Mouse (Mus musculus) G1E (cell line): ENCODE data around the gene Smarce1. TPM values are rescaled to one million over a fixed set of nuclear protein-coding genes. Genes with fewer than 3 reads are reported as not detected.
A peak's percentile ranks its signal among the peaks of the same experiment; 100 is the strongest.

Experiments
- ATAC-seq: 2 replicates; pipeline ENCODE4 v1.8.0; 2016; ENCODE audit warnings: mild to moderate bottlenecking; ENCODE audit not compliant: insufficient number of reproducible peaks, poor library complexity, low FRiP score, severe bottlenecking; ENCODE audit errors: extremely low read depth
- DNase-seq: peaks from one replicate; pipeline ENCODE4 v3.0.0; 2012; ENCODE audit warnings: low spot score
- H3K27me3 ChIP-seq: 2 replicates; pipeline ENCODE4 v1.6.1; 2012; ENCODE audit warnings: mild to moderate bottlenecking, low read length, inconsistent platforms; ENCODE audit not compliant: insufficient read depth
- H3K36me3 ChIP-seq: replicated peaks from 2 replicates; pipeline ENCODE3; 2012; ENCODE audit warnings: mild to moderate bottlenecking, inconsistent platforms
- H3K4me1 ChIP-seq: 2 replicates; pipeline ENCODE4 v1.6.1; 2012; ENCODE audit warnings: low read depth, low read length, inconsistent platforms, mixed read lengths; ENCODE audit not compliant: insufficient read depth
- H3K4me3 ChIP-seq: 2 replicates; pipeline ENCODE4 v1.5.1; 2012; ENCODE audit warnings: low read depth, mild to moderate bottlenecking, inconsistent platforms, low read length, moderate library complexity, mixed read lengths
- H3K9me3 ChIP-seq: replicated peaks from 2 replicates; pipeline ENCODE4 v1.6.1; 2012; ENCODE audit warnings: inconsistent platforms
- CTCF ChIP-seq: IDR thresholded peaks from 2 replicates; pipeline ENCODE4 v1.5.1; 2012; ENCODE audit warnings: low read depth, low read length, inconsistent platforms, mixed read lengths
- GATA1 ChIP-seq: IDR thresholded peaks from 2 replicates; pipeline ENCODE4 v1.6.1; 2012; ENCODE audit warnings: borderline replicate concordance, low read length, inconsistent platforms, mixed read lengths
- GATA2 ChIP-seq: IDR thresholded peaks from 2 replicates; pipeline ENCODE4 v1.6.1; 2012; ENCODE audit warnings: low read depth, low read length, inconsistent platforms, borderline replicate concordance
- POLR2AphosphoS5 ChIP-seq: IDR thresholded peaks from 2 replicates; pipeline ENCODE4 v1.6.1; 2012; ENCODE audit warnings: low read depth, low read length, inconsistent platforms; ENCODE audit not compliant: insufficient replicate concordance
- TAL1 ChIP-seq: conservative IDR thresholded peaks from 2 replicates; pipeline ENCODE4 v1.6.1; 2012; ENCODE audit warnings: low read depth, low read length, inconsistent platforms, mixed read lengths
- polyA plus RNA-seq: library from polyadenylated mRNA; stranded (reverse); fragments of >175 nt; gene quantifications from 2 replicates; pipeline ENCODE4 v1.2.3, GENCODE M21; 2012
- total RNA-seq, 2 experiments: library from RNA; stranded (forward) in 1 of 2; stranded (reverse) in 1 of 2; fragments of 200-1000 nt in 1 of 2; fragments of >200 nt in 1 of 2; fragmentation: Nextera tagmentation in 1 of 2; gene quantifications; 2 replicates each; pipeline ENCODE4 v1.2.3; 2014 to 2017

Gene Smarce1
- total and polyA plus RNA-seq, 3 experiments, result 160 to 391 (median 168) TPM

- no peak overlapping the region for H3K4me3 ChIP-seq
- no peaks in the 10 kb centered on the region for H3K9me3 ChIP-seq
- ATAC-seq (peak; percentile 75), DNase-seq (peak; percentile 18)
- peaks cover 16% of the 10 kb centered on the region for H3K4me1 ChIP-seq
- TF ChIP-seq GATA1 (no peak), GATA2 (no peak), CTCF (no peak), TAL1 (peak; percentile 55), POLR2AphosphoS5 (no peak)
- no peaks in the 10 kb centered on the region for H3K27me3 ChIP-seq
- H3K36me3 ChIP-seq, result peaks cover 35% of the 10 kb centered on the region
Observed at GRCm38 (mm10) chr11:99206954-99207353, 23.9 kb downstream of the Smarce1 start.

- Histone ChIP-seq H3K27me3 (peaks cover 18% of the 10 kb centered on the region), H3K4me1 (no peaks in the 10 kb centered on the region), H3K4me3 (no peak overlapping the region), H3K9me3 (no peaks in the 10 kb centered on the region; the same call in 1 of the 2 replicates), H3K36me3 (no peaks in the 10 kb centered on the region)
- TF ChIP-seq TAL1 (no peak), CTCF (peak; percentile 77)
- ATAC-seq (no peak), DNase-seq (peak; percentile 13)
Observed at GRCm38 (mm10) chr11:99189154-99189582, 41.6 kb downstream of the Smarce1 start.

- H3K9me3 ChIP-seq, result no peaks in the 10 kb centered on the region; the same call in 1 of the 2 replicates
- no peak overlapping the region for H3K4me3 ChIP-seq
- H3K4me1 ChIP-seq, result no peaks in the 10 kb centered on the region
- H3K36me3 ChIP-seq, result no peaks in the 10 kb centered on the region
- no peak for TF ChIP-seq GATA1
- TF ChIP-seq CTCF, result no peak
- TF ChIP-seq POLR2AphosphoS5, result no peak
- TF ChIP-seq TAL1, result no peak
- DNase-seq (no peak), ATAC-seq (no peak)
- H3K27me3 ChIP-seq, result peaks cover 15% of the 10 kb centered on the region
Observed at GRCm38 (mm10) chr11:99187348-99187747, 43.5 kb downstream of the Smarce1 start.

GRCm38 (mm10) chr11:99186836-99187235 lies 44.0 kb downstream of the Smarce1 start:
- H3K27me3 ChIP-seq, result peaks cover 12% of the 10 kb centered on the region
- no peak for DNase-seq
- TF ChIP-seq GATA2 (no peak), GATA1 (no peak)
- H3K9me3 ChIP-seq, result no peaks in the 10 kb centered on the region
- no peak for ATAC-seq
- no peaks in the 10 kb centered on the region for H3K36me3 ChIP-seq
- no peak overlapping the region for H3K4me3 ChIP-seq
- no peaks in the 10 kb centered on the region for H3K4me1 ChIP-seq

GRCm38 (mm10) chr11:99182575-99182974 lies 48.2 kb downstream of the Smarce1 start:
- TF ChIP-seq CTCF (no peak), GATA1 (no peak), GATA2 (no peak), POLR2AphosphoS5 (no peak), TAL1 (no peak)
- DNase-seq (no peak), ATAC-seq (no peak)
- no peaks in the 10 kb centered on the region for H3K36me3 ChIP-seq
- H3K9me3 ChIP-seq, result no peaks in the 10 kb centered on the region
- H3K27me3 ChIP-seq, result peaks cover 15% of the 10 kb centered on the region; the same call in 1 of the 2 replicates
- no peaks in the 10 kb centered on the region for H3K4me1 ChIP-seq
- no peak overlapping the region for H3K4me3 ChIP-seq

GRCm38 (mm10) chr11:99180071-99180470 lies 50.7 kb downstream of the Smarce1 start:
- no peaks in the 10 kb centered on the region for H3K9me3 ChIP-seq
- ATAC-seq (no peak), DNase-seq (no peak)
- H3K4me3 ChIP-seq, result no peak overlapping the region
- H3K4me1 ChIP-seq, result no peaks in the 10 kb centered on the region
- peaks cover 18% of the 10 kb centered on the region for H3K27me3 ChIP-seq
- H3K36me3 ChIP-seq, result no peaks in the 10 kb centered on the region
- no peak for TF ChIP-seq POLR2AphosphoS5
- no peak for TF ChIP-seq GATA1
- TF ChIP-seq TAL1, result no peak
- TF ChIP-seq GATA2, result no peak
- TF ChIP-seq CTCF, result no peak

- no peak for ATAC-seq
- Histone ChIP-seq H3K27me3 (peaks cover 18% of the 10 kb centered on the region), H3K4me1 (no peaks in the 10 kb centered on the region), H3K9me3 (no peaks in the 10 kb centered on the region), H3K4me3 (no peak overlapping the region), H3K36me3 (no peaks in the 10 kb centered on the region)
- no peak for DNase-seq
- TF ChIP-seq GATA2, result no peak
- no peak for TF ChIP-seq TAL1
- TF ChIP-seq POLR2AphosphoS5, result no peak
- no peak for TF ChIP-seq CTCF
- no peak for TF ChIP-seq GATA1
Observed at GRCm38 (mm10) chr11:99177925-99178198, 53.0 kb downstream of the Smarce1 start.
